Mouse (Mus musculus): ENCODE results near the gene Ilf3.
"Not testable (repeated sequence)": the region's sequence is repeated elsewhere in the genome, so short reads cannot be mapped to it uniquely, and the experiment has no call there.

Gene Ilf3

GRCm38 (mm10) chr9:21367357-21368111 lies at the start of gene Ilf3:
TSS of gene Ilf3 (plus strand) at chr9:21367871.
- DNase-seq, result peak; percentile 100

GRCm38 (mm10) chr9:21318792-21319191 lies 48.9 kb upstream of the Ilf3 start:
- DNase-seq, result no peak

GRCm38 (mm10) chr9:21319503-21319902 lies 48.2 kb upstream of the Ilf3 start:
- DNase-seq, result no peak

GRCm38 (mm10) chr9:21320280-21320618 lies 47.4 kb upstream of the Ilf3 start:
- DNase-seq, result no peak

GRCm38 (mm10) chr9:21320619-21321512 lies 46.8 kb upstream of the Ilf3 start, which contains the start of gene Slc44a2:
TSS of gene Slc44a2 (plus strand) at chr9:21320698.
- peak; percentile 95 for DNase-seq

GRCm38 (mm10) chr9:21321513-21321835 lies 46.2 kb upstream of the Ilf3 start:
- peak; percentile 34 for DNase-seq

GRCm38 (mm10) chr9:21322211-21322916 lies 45.3 kb upstream of the Ilf3 start:
- no peak for DNase-seq

- DNase-seq, result not testable (repeated sequence)
These were observed 44.8 kb upstream of the Ilf3 start for GRCm38 (mm10) chr9:21322917-21323297.

- no peak for DNase-seq
These were observed 43.4 kb upstream of the Ilf3 start for GRCm38 (mm10) chr9:21324269-21324668.

GRCm38 (mm10) chr9:21327569-21327968 lies 40.1 kb upstream of the Ilf3 start:
- DNase-seq, result no peak

- DNase-seq, result no peak
These were observed 39.6 kb upstream of the Ilf3 start for GRCm38 (mm10) chr9:21328041-21328440.

GRCm38 (mm10) chr9:21329041-21329440 lies 38.6 kb upstream of the Ilf3 start:
- DNase-seq, result no peak

- DNase-seq, result no peak
These were observed 37.9 kb upstream of the Ilf3 start for GRCm38 (mm10) chr9:21329699-21330289.

GRCm38 (mm10) chr9:21331365-21332140 lies 36.1 kb upstream of the Ilf3 start:
- no peak for DNase-seq

- DNase-seq, result no peak
These were observed 35.3 kb upstream of the Ilf3 start for GRCm38 (mm10) chr9:21332161-21333061.

GRCm38 (mm10) chr9:21333523-21333922 lies 34.1 kb upstream of the Ilf3 start:
- DNase-seq, result no peak

- DNase-seq, result no peak
These were observed 32.9 kb upstream of the Ilf3 start for GRCm38 (mm10) chr9:21334747-21335146.

GRCm38 (mm10) chr9:21335391-21335790 lies 32.3 kb upstream of the Ilf3 start:
- DNase-seq, result no peak

GRCm38 (mm10) chr9:21336491-21336890 lies 31.2 kb upstream of the Ilf3 start:
- DNase-seq, result no peak

GRCm38 (mm10) chr9:21337652-21338051 lies 30.0 kb upstream of the Ilf3 start:
- peak; percentile 27 for DNase-seq

- DNase-seq, result no peak
These were observed 27.3 kb upstream of the Ilf3 start for GRCm38 (mm10) chr9:21340411-21340810.

Measured in embryo, embryonic 11 days (tissue).